Mouse (Mus musculus) cerebellum, adult 18-20 months (tissue): ENCODE measurements around the gene Mindy1.
"Not testable (repeated sequence)": the region's sequence is repeated elsewhere in the genome, so short reads cannot be mapped to it uniquely, and the experiment has no call there.

Experiments
- DNase-seq, 2 experiments: peaks; one replicate each; pipeline ENCODE4 v3.0.0; 2021

The Mindy1 gene

DNA sequence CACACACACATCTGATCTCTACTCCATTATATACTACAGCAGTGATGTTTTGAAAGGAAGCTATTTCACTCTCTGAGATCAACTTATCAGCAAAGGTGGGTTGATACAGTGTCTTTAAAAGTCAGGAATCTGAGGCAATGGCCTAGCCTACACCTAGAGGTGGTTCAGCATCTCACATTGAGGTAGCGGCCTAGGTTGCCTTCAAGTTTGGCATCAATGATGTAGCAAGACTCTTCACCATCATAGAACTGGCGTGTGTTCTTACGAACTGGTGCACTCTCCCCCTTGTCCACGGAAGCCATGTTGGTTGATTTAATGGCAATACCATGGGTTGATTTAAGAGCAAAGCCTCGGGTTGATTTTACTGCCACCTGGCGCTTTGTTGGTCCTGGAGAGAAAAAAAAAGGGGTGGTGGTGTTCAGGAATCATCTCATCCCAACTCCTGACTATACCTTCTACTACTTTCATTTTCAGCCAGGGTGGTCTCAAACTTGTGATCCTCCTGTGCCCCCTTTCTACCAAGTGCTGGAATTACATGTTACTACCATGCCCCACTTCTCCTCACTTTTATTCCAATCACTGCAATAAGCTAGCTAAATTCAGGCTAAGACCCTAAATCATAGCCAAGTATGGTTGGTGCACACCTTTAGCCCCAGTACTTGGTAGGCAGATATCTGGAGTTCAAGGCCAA lies 43.5 kb downstream of the Mindy1 start:
- DNase-seq, result no peak

DNA sequence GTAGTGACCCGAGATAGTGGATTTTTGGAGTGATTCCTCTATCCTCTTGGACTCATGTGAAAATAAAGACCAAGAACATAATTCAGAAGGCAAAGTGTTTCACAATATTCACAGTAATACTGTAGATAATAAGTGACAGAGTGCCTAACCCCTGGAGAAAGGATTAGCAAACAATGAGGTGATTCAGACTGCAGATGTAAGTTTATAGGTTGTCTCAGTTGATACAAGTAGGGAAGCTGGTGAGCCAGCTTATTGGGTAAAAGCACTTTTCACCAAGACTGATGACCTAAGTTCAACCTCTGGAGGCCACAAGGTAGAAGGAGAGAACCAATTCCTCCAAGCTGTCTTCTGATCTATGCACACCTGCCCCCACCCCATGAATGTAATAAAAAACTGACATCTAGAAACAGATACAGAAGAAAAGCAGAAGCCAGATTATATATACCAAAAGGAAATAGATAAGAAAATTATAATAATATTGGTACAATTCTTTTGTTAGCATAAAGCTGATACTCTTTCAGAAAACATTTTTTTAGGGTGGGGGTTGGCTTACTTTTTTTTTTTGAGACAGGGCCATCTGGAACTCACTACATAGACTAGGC lies 47.8 kb downstream of the Mindy1 start:
- no peak for DNase-seq

DNA sequence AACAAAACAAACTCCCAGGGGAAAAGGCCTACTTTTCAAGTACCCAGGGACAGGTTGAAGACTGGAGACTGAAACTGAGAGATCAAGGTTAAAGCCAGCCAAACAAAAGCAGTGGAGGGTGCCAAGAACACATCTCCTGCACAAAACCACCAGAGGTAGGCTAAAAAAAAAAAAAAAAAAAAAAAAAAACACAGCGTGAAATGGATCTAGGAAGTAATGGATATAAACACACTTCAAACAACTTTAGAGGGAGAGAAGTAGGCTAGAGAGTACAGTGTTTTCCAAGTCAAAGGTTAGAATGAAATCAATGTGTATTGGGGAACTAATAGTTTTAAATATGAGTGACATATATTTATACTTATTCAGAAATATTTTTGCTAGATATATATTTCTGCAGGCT lies 50.4 kb downstream of the Mindy1 start:
- no peak for DNase-seq

DNA sequence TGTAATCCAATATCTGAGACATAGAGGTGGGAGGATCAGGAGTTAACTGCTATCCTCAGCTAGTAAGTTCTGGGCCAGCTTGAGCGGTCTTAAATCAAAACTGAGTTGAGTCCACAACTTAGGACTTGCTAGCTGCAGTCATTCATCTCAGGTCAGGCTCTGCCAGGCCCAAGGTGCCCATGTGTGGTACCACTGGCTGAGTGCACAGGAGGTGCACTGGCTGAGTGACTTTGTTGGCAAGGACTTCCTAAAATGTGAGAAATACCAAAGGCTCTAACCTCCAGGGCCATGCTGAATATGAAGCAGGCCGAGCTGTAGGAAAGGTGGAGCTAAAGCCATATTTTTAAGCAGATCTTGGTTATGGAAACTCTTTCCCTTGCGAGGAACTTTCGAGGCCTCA lies 56.2 kb downstream of the Mindy1 start:
- DNase-seq, result no peak

DNA sequence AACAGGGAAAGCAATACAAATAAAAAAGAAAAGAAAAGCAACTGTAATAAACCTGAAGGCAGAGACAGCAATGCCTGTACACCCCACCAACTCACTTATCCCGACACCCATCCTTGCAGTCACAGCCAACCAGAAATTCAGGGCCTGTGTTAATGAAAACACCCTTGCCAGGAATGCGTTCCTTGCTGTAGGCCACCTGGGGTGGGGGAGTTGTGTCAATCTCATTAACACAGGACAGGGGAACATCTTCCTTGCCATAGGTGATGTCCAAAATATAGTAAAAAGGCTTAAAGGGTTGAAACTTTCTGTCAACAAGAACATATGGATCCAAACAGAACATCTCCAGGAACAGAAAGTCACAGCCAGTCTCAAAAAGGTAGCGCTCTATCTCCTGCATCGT lies 57.1 kb downstream of the Mindy1 start:
- DNase-seq, result no peak

DNA sequence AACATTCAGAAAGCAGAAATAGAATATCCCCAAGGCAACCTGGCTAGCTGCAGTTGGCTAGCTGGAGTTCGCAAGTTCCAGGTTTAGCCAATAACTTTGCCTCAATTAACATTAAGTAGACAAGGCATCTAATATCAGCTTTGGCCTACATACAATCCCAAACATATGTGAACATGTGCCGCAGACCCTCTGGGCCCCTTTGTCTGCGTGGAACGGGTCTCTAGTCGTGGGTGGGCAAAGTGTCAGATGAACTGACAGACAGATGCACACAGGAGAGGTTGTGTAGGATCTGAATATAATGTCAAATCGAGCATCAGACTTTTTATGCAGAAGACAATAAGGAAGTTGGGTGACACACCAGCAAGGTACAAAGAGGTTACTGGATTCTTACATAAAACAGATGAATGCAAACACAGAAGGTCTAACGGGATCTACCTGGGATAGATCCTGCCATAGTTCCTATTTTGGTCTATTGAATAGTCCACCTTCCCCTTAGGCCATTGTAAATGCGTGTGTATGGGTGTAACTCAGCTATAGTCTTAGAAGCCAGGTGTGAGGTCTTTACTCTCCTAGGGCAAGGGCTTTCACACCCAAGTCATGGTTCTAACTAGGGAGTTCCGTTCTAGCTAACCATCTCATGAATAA lies 62.3 kb downstream of the Mindy1 start:
- DNase-seq, result not testable (repeated sequence)
